Mouse (Mus musculus) G1E (cell line): Measurements from ENCODE around the gene Psmc3.
"Not testable (repeated sequence)": the region's sequence is repeated elsewhere in the genome, so short reads cannot be mapped to it uniquely, and the experiment has no call there.

Experiments
- CTCF ChIP-seq: IDR thresholded peaks from 2 replicates; pipeline ENCODE4 v1.5.1; 2012; ENCODE audit warnings: low read depth, low read length, inconsistent platforms, mixed read lengths
- GATA1 ChIP-seq: IDR thresholded peaks from 2 replicates; pipeline ENCODE4 v1.6.1; 2012; ENCODE audit warnings: borderline replicate concordance, low read length, inconsistent platforms, mixed read lengths
- POLR2AphosphoS5 ChIP-seq: IDR thresholded peaks from 2 replicates; pipeline ENCODE4 v1.6.1; 2012; ENCODE audit warnings: low read depth, low read length, inconsistent platforms; ENCODE audit not compliant: insufficient replicate concordance
- TAL1 ChIP-seq: conservative IDR thresholded peaks from 2 replicates; pipeline ENCODE4 v1.6.1; 2012; ENCODE audit warnings: low read depth, low read length, inconsistent platforms, mixed read lengths

GRCm38 (mm10) chr2:91022266-91022665 lies 31.5 kb upstream of the Psmc3 start:
- not testable (repeated sequence) for TF ChIP-seq CTCF, GATA1, TAL1, POLR2AphosphoS5
